Mouse (Mus musculus) myocyte (in vitro differentiated cells): Measurements from ENCODE around the gene Ankrd36.

Experiments used
- MAX ChIP-seq: IDR thresholded peaks from one replicate; pipeline ENCODE4 v1.6.1; 2011; ENCODE audit warnings: low read depth, mild to moderate bottlenecking, control low read depth
- MYOD1 ChIP-seq, 3 experiments: IDR thresholded peaks; one replicate each; pipeline ENCODE4 v1.6.1; 2011; ENCODE audit warnings: control low read depth in 2 of 3, low read depth in 2 of 3, mild to moderate bottlenecking in 2 of 3, moderate library complexity in 1 of 3; ENCODE audit not compliant: insufficient read length in 2 of 3, control insufficient read depth in 1 of 3
- POLR2A ChIP-seq: IDR thresholded peaks from one replicate; pipeline ENCODE4 v1.6.1; 2011; ENCODE audit warnings: low read depth, mild to moderate bottlenecking, control low read depth, moderate library complexity; ENCODE audit not compliant: insufficient read length
- SRF ChIP-seq: IDR thresholded peaks from one replicate; pipeline ENCODE4 v1.6.1; 2011; ENCODE audit warnings: low read depth; ENCODE audit not compliant: control insufficient read depth, insufficient read length
- TCF12 ChIP-seq: IDR thresholded peaks from one replicate; pipeline ENCODE4 v1.6.1; 2011; ENCODE audit warnings: mild to moderate bottlenecking, control low read depth; ENCODE audit not compliant: poor library complexity, insufficient read depth, severe bottlenecking
- TCF3 ChIP-seq: IDR thresholded peaks from one replicate; pipeline ENCODE4 v1.6.1; 2011; ENCODE audit warnings: low read depth, control low read depth; ENCODE audit not compliant: insufficient read length
- USF1 ChIP-seq: IDR thresholded peaks from one replicate; pipeline ENCODE4 v1.6.1; 2011; ENCODE audit warnings: low read depth, mild to moderate bottlenecking, control low read depth, moderate library complexity

GRCm38 (mm10) chr11:5551931-5552330, 17.6 kb upstream of the Ankrd36 start:
- TF ChIP-seq POLR2A (no peak), MYOD1 (IDR thresholded peaks at IDR 0.05; ENCODE audit: control insufficient read depth in 1 of 3, insufficient read length in 2 of 3, low read depth in 2 of 3) (no peak), TCF12 (no peak), TCF3 (no peak), MAX (no peak), USF1 (no peak), SRF (no peak)
